Mouse (Mus musculus) inflammation-experienced regulatory T-cells, adult 16 weeks (primary cell): ENCODE results near the gene Tnip1. TPM values are rescaled to one million over a fixed set of nuclear protein-coding genes. Genes with fewer than 3 reads are reported as not detected.

Source experiments
- polyA plus RNA-seq: library from polyadenylated mRNA; unstranded; fragments of 100-300 nt; shearing (Covaris generic); gene quantifications from one replicate; pipeline ENCODE4 v1.2.1, GENCODE M21; 2017

Gene Tnip1
- 190 TPM for polyA plus RNA-seq

DNA sequence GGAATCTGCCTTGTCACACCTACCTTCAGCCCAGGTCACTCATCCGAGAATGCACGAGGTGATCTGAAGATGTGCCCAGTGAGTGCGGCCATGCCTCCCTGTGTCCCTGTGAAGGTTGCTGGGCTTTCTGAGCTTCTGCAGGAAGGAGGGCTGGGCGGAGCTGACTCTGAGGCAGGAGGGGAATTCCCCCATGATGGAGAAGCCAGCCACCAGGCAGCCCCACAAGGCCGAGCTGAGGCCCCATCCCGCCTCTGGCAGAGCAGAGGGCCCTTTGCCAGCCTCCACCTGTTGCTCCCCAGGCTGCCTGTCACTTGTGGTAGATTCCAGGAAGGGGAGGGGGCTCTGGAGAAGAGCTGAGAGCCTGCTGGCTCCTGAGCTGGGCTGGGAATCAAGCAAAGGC lies at the start of gene Tnip1:
Gene Tnip1, minus strand, starts transcription at position 108 of the 400 bp plus-strand sequence.

DNA sequence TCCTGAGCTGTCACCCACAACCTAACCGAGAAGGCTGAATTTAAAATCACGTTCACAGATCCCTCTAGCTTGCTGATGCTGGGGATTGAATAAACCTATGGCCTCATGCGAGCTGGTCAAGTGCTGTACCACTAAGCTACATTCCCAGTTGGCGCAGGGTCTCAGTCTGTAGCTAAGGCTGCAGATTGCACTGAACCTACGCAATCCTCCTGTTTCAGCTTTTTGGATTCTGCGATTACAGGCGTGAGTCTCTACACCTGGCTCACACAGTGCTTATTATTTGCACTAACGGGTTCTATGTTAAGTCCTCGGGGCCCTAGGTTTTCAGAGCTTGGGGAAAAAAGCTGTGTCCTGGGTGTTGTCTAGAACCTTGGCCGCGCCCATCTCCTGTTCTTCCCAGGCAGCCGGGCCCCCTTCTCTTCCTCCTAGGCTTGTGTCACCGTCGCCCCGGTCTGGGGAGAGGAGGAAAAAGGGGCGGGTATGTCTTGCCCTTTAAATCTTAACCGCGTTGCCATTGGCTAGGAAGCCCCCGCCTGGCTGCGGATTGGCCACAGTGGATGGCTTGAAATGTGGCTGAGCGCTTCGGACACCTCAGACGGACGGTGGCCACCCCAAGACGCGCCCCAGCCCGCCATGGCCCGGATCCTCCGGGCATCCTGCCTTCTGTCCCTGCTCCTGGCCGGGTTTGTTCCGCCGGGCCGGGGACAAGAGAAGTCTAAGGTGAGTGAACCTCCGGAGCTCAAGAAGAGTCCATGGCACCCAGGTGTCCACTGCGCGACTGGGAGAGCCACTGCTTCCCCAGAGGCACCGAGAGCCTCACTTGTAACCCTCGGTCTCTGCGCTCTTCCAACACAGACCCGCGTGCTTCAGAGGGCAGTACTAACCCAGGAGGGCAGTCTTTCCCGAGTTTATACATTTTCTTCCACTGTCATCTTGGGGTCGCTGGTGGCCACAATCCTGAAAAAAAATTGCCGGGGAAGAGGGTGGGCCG lies 60.1 kb downstream of the Tnip1 start, which contains the start of gene Gpx3:
Gene Gpx3, plus strand, starts transcription at position 121 of the 991 bp plus-strand sequence.

GRCm38 (mm10) chr11:54866119-54867048 lies 96.3 kb downstream of the Tnip1 start, which contains the start of gene Hint1:
Gene Hint1 (plus strand): TSS chr11:54866383.

Other genes with a start within 250 kb of the Tnip1 start
- gene Cdc42se2, start 175.2 kb downstream of the Tnip1 start, polyA plus RNA-seq: 633 TPM
- 4.4 TPM for gene Lyrm7, start 102.0 kb downstream of the Tnip1 start, polyA plus RNA-seq
- 335 TPM for gene Hint1, start 96.5 kb downstream of the Tnip1 start, polyA plus RNA-seq
- gene Gpx3, start 60.5 kb downstream of the Tnip1 start, polyA plus RNA-seq: 2.5 TPM
- 647 TPM for gene Anxa6, start 70.5 kb upstream of the Tnip1 start, polyA plus RNA-seq
- gene Ccdc69, start 115.2 kb upstream of the Tnip1 start, polyA plus RNA-seq: 88.0 TPM
- gene Gm2a, start 135.2 kb upstream of the Tnip1 start, polyA plus RNA-seq: 116 TPM
- 0.71 TPM for gene Slc36a3, start 188.8 kb upstream of the Tnip1 start, polyA plus RNA-seq
- gene Slc36a2, start 222.2 kb upstream of the Tnip1 start, polyA plus RNA-seq: not detected
- gene Slc36a1, start 241.4 kb upstream of the Tnip1 start, polyA plus RNA-seq: 3.7 TPM